Mouse (Mus musculus) liver, embryonic 13.5 days (tissue): ENCODE measurements around the gene Cytip. TPM values are rescaled to one million over a fixed set of nuclear protein-coding genes. Genes with fewer than 3 reads are reported as not detected.

Experiments used
- ATAC-seq: fragments of 200-750 bp; cut with Nextera tagmentation; 2 replicates; pipeline ENCODE4 v1.8.0; 2017; ENCODE audit warnings: low read depth, mild to moderate bottlenecking, moderate number of reproducible peaks, moderate library complexity
- DNase-seq: peaks from one replicate; pipeline ENCODE4 v3.0.0; 2022
- H3K27ac ChIP-seq: fragments of 300-500 bp; sonication (generic); 2 replicates; pipeline ENCODE4 v1.5.1; 2015; ENCODE audit warnings: moderate library complexity, mild to moderate bottlenecking, inconsistent platforms
- H3K27me3 ChIP-seq: fragments of 300-500 bp; sonication (generic); 2 replicates; pipeline ENCODE4 v1.6.1; 2015; ENCODE audit warnings: mild to moderate bottlenecking, inconsistent platforms
- H3K36me3 ChIP-seq: fragments of 300-500 bp; sonication (generic); 2 replicates; pipeline ENCODE4 v1.6.1; 2015; ENCODE audit warnings: mild to moderate bottlenecking, inconsistent platforms
- H3K4me1 ChIP-seq: fragments of 300-500 bp; sonication (generic); replicated peaks from 2 replicates; pipeline ENCODE4 v1.6.1; 2015; ENCODE audit warnings: inconsistent platforms
- H3K4me2 ChIP-seq: fragments of 300-500 bp; sonication (generic); 2 replicates; pipeline ENCODE4 v1.6.1; 2015; ENCODE audit warnings: inconsistent platforms, mild to moderate bottlenecking, moderate library complexity
- H3K4me3 ChIP-seq: fragments of 300-500 bp; sonication (generic); replicated peaks from 2 replicates; pipeline ENCODE4 v1.5.1; 2015; ENCODE audit warnings: mild to moderate bottlenecking, inconsistent platforms
- H3K9ac ChIP-seq: fragments of 300-500 bp; sonication (generic); 2 replicates; pipeline ENCODE4 v1.6.1; 2015; ENCODE audit warnings: mild to moderate bottlenecking, inconsistent platforms
- H3K9me3 ChIP-seq: fragments of 300-500 bp; sonication (generic); replicated peaks from 2 replicates; pipeline ENCODE4 v1.6.1; 2016; ENCODE audit warnings: inconsistent platforms
- WGBS: fragments of 180-500 bp; shearing (Covaris S2); methylation state at CpG from one replicate; pipeline ENCODE4 v1.1.7; 2015; ENCODE audit not compliant: insufficient replicate concordance; 5-methylcytosine and 5-hydroxymethylcytosine counted together
- polyA plus RNA-seq: library from polyadenylated mRNA; unstranded; fragments of >200 nt; fragmentation: Nextera tagmentation; extraction: Ambion mirVana; gene quantifications from 2 replicates; pipeline ENCODE4 v1.2.1, GENCODE M21; 2015

Gene Cytip
- polyA plus RNA-seq, 1 experiment from 2014 or later = 1.6 TPM

- Histone ChIP-seq H3K9me3 (no peaks in the 10 kb centered on the region), H3K36me3 (no peaks in the 10 kb centered on the region), H3K27ac (no peak overlapping the region), H3K9ac (no peak overlapping the region), H3K4me1 (no peaks in the 10 kb centered on the region), H3K4me2 (no peak overlapping the region), H3K4me3 (no peak overlapping the region), H3K27me3 (no peaks in the 10 kb centered on the region)
- no peak for ATAC-seq
- DNase-seq = no peak
- 31% methylated on average over 1 of the region's 1 CpGs for WGBS
These were observed 14.6 kb downstream of the Cytip start for GRCm38 (mm10) chr2:58180776-58181175.

DNA sequence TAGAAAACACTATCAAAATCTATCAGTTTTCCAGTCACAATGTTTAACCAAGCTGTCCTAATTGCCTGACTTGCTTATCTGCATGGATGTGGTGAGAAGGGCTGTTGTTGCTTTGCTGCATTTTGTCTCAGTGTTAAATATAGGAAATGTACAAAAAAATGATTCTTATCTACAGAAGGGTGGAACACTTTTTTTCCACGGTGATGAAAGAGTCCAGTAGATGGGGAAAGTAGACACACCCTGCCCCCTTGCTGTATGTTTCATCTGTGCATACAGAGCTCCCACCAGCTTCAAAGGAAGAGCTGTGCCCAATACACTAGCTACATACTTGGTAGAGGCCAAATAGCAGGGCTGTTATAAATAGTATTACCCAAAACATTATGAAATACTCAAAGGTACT, 16.3 kb downstream of the Cytip start:
- Histone ChIP-seq H3K27me3 (no peaks in the 10 kb centered on the region), H3K9me3 (no peaks in the 10 kb centered on the region), H3K4me3 (no peak overlapping the region), H3K27ac (no peak overlapping the region), H3K36me3 (no peaks in the 10 kb centered on the region), H3K9ac (no peak overlapping the region), H3K4me2 (no peak overlapping the region), H3K4me1 (no peaks in the 10 kb centered on the region)
- ATAC-seq = no peak
- 12% methylated on average over 1 of the region's 1 CpGs for WGBS
- DNase-seq = no peak

DNA sequence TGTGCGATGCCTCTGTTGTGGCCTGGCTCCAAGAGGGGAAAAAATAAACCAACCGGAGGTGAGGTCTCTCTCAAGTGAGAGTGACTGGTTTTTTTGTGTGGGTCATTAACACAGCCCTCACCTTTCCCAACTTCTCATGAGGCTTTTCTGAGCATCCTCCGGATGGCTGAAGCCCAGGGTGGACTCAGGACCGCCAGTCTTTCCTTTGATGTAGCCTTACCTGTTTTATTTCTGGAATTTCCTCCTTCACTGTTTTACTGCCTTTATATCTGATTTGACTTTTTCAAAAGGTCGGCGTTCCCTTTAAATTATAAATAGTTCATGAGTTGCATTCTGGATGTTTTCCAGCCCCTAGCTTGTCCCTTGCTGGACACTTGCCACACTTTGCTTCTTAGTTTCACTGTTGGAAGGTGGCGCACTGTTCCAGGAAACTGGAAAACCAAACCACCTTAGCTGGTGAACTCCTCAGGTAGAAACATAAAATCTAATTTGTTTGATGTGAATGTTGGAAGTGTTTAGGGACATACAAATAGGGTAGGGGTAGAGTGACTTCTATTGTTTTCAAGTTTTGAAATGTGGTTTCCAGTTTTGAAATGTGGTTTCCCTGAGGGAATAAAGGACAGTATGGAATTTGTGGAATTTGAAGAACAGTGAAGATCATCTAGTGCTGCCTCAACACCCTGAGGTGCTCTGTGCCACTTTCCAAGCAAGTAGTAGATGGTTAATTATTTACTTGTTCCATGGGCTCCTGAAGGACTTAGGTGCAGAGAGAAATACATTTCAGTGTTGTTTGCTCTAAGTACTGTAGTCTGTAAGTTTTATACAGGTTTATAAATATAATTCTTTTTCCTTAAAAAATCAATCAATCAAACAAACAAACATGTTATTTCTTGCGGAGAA, 19.7 kb downstream of the Cytip start:
- Histone ChIP-seq H3K27me3 (no peaks in the 10 kb centered on the region), H3K27ac (no peak overlapping the region), H3K9me3 (no peaks in the 10 kb centered on the region), H3K9ac (no peak overlapping the region), H3K4me2 (no peak overlapping the region), H3K36me3 (no peaks in the 10 kb centered on the region), H3K4me3 (no peak overlapping the region), H3K4me1 (no peaks in the 10 kb centered on the region)
- DNase-seq (no peak), ATAC-seq (no peak)
- WGBS = 69% methylated on average over 8 of the region's 8 CpGs

GRCm38 (mm10) chr2:58174476-58175286, 20.7 kb downstream of the Cytip start:
- 71% methylated on average over 9 of the region's 9 CpGs for WGBS
- Histone ChIP-seq H3K4me3 (no peak overlapping the region), H3K36me3 (no peaks in the 10 kb centered on the region), H3K27me3 (no peaks in the 10 kb centered on the region), H3K4me2 (no peak overlapping the region), H3K9ac (no peak overlapping the region), H3K9me3 (no peaks in the 10 kb centered on the region), H3K4me1 (no peaks in the 10 kb centered on the region), H3K27ac (no peak overlapping the region)
- DNase-seq = no peak
- ATAC-seq = no peak

- Histone ChIP-seq H3K4me3 (no peak overlapping the region), H3K4me1 (no peaks in the 10 kb centered on the region), H3K9ac (no peak overlapping the region), H3K36me3 (no peaks in the 10 kb centered on the region), H3K4me2 (no peak overlapping the region), H3K9me3 (no peaks in the 10 kb centered on the region), H3K27me3 (no peaks in the 10 kb centered on the region), H3K27ac (no peak overlapping the region)
- ATAC-seq (no peak), DNase-seq (no peak)
- 38% methylated on average over 3 of the region's 3 CpGs for WGBS
These were observed 22.4 kb downstream of the Cytip start for GRCm38 (mm10) chr2:58172963-58173362.

DNA sequence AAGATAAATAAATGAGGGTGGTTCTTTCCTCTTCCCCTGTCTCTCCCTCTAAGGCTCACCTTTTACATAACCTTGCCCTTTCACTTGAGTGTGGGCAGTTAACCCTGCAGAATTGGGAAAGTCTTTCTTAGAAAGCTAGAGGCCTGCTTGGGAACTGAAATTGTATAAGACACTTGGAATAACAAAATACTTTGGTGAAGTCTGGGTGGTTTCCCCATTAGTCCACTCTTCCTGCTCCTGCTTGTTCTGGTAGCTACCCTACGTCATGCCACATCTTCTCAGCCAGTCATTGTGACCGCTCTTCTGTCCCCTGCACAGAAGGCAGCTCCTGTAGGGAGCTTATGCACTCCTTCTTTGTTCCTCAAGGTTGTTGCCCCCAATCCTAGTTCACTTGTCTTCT, 26.2 kb downstream of the Cytip start:
- no peak overlapping the region for H3K9ac ChIP-seq
- H3K27me3 ChIP-seq = no peaks in the 10 kb centered on the region
- no peak for DNase-seq
- no peak overlapping the region for H3K4me3 ChIP-seq
- no peaks in the 10 kb centered on the region for H3K9me3 ChIP-seq
- H3K36me3 ChIP-seq = no peaks in the 10 kb centered on the region
- WGBS = 84% methylated on average over 2 of the region's 2 CpGs
- no peak overlapping the region for H3K4me2 ChIP-seq
- no peaks in the 10 kb centered on the region for H3K4me1 ChIP-seq
- H3K27ac ChIP-seq = no peak overlapping the region
- no peak for ATAC-seq

DNA sequence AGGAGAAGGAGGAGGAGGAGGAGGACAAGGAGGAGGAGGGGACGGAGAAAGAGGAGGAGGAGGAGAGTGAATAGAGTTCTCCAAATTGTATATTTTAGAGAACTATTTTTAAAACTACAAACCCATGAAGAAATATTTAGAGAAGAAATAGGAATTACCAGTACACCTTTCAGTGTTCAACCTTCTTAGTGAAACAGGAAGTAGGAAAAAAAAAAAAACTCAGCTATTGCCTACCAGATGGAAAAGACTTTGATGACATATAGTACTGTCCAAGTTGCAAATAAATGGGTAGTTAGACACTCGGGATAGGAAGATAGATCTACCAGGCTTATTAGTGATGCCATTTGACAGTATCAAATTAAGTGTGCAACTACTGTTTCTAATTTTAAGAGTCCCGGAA, 27.7 kb downstream of the Cytip start:
- no peak for DNase-seq
- ATAC-seq = no peak
- Histone ChIP-seq H3K27ac (no peak overlapping the region), H3K27me3 (no peaks in the 10 kb centered on the region), H3K4me3 (no peak overlapping the region), H3K36me3 (no peaks in the 10 kb centered on the region), H3K4me2 (no peak overlapping the region), H3K9me3 (no peaks in the 10 kb centered on the region), H3K9ac (no peak overlapping the region), H3K4me1 (no peaks in the 10 kb centered on the region)
- 53% methylated on average over 3 of the region's 3 CpGs for WGBS

- H3K27me3 ChIP-seq = no peaks in the 10 kb centered on the region
- WGBS = 36% methylated on average over 2 of the region's 2 CpGs
- no peaks in the 10 kb centered on the region for H3K36me3 ChIP-seq
- no peaks in the 10 kb centered on the region for H3K9me3 ChIP-seq
- DNase-seq = no peak
- H3K9ac ChIP-seq = no peak overlapping the region
- no peak for ATAC-seq
- H3K4me3 ChIP-seq = no peak overlapping the region
- H3K4me1 ChIP-seq = no peaks in the 10 kb centered on the region
- H3K27ac ChIP-seq = no peak overlapping the region
- H3K4me2 ChIP-seq = no peak overlapping the region
These were observed 28.6 kb downstream of the Cytip start for GRCm38 (mm10) chr2:58166764-58167163.

GRCm38 (mm10) chr2:58163457-58164181, 31.7 kb downstream of the Cytip start:
- H3K36me3 ChIP-seq = no peaks in the 10 kb centered on the region
- H3K9ac ChIP-seq = no peak overlapping the region
- no peaks in the 10 kb centered on the region for H3K9me3 ChIP-seq
- WGBS = 16% methylated on average over 1 of the region's 1 CpGs
- no peak overlapping the region for H3K4me3 ChIP-seq
- peaks cover 11% of the 10 kb centered on the region for H3K4me1 ChIP-seq
- H3K4me2 ChIP-seq = no peak overlapping the region
- H3K27ac ChIP-seq = no peak overlapping the region
- no peaks in the 10 kb centered on the region for H3K27me3 ChIP-seq
- DNase-seq (no peak), ATAC-seq (no peak)

DNA sequence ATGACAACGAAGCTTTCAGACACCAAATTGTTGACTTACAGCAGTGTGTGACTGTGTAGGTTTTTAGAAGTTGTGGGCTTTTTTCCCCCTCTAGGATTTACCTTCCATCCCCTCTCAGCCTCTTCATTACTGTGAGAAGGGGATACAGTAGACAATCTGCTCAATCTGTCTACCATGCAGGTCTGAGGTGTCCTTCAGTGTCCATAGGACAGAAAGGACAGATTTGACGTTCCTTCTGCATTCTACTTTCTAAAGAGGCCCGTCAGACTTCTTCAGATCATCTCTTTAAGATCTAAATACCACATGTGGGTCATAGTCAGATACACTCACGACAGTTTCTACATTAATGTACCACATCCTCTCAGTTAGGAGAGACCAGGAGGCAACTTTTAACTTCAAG, 33.5 kb downstream of the Cytip start:
- Histone ChIP-seq H3K4me3 (no peak overlapping the region), H3K27me3 (no peaks in the 10 kb centered on the region), H3K27ac (no peak overlapping the region)

More for the DNA sequence above, 33.5 kb downstream of the Cytip start:
- no peak for ATAC-seq
- Histone ChIP-seq H3K4me1 (peaks cover 11% of the 10 kb centered on the region), H3K36me3 (no peaks in the 10 kb centered on the region), H3K9ac (no peak overlapping the region), H3K4me2 (no peak overlapping the region), H3K9me3 (no peaks in the 10 kb centered on the region)
- no peak for DNase-seq
- WGBS = 45% methylated on average over 4 of the region's 4 CpGs
